Mouse (Mus musculus): Measurements from ENCODE around the gene Ngfr.

The Ngfr gene

DNA sequence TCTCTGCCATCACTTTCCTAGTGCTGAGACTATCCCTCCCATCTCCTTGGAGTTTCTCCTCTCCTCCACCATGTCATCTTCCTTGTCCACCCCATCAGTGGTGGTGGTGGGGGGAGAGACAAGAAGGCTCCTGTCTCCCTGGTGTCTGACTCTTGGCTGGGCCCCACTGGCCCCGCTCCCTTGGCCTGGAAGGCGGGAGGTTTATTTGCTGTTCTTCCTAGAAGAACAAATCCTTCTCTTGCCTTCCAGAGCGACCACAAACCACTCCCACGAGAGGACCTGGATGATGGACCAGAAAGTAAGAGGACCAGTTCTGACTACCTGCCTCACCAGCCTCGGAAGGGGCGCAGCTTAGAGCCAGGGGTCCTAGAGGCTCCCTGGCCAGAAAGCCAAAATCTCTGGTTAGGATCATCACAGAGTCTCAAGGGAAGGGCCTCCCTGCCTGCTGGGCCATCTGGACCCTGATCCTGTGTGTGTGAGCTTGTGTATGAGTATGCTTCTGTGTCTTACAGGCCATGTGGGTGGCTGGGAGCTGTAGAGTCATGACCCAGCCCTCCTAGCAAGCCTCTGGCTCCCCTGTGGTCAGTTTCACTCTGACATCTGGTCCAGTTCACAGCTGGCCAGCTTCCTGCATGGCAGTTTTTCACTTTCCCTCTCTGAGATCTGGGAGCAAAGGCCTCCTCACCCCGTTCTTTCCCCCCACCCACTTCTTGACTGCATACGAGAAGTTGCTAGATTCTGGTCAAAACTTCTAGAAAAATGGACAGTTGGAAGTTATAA is 19.4 kb downstream of the Ngfr start:
- DNase-seq (ENCODE audit: low spot score in 2 of 2): no peak

GRCm38 (mm10) chr11:95567366-95567765 is 20.2 kb downstream of the Ngfr start:
- DNase-seq (ENCODE audit: low spot score in 2 of 2): no peak

GRCm38 (mm10) chr11:95565327-95565726 is 22.2 kb downstream of the Ngfr start:
- no peak for DNase-seq (ENCODE audit: low spot score in 2 of 2)

DNA sequence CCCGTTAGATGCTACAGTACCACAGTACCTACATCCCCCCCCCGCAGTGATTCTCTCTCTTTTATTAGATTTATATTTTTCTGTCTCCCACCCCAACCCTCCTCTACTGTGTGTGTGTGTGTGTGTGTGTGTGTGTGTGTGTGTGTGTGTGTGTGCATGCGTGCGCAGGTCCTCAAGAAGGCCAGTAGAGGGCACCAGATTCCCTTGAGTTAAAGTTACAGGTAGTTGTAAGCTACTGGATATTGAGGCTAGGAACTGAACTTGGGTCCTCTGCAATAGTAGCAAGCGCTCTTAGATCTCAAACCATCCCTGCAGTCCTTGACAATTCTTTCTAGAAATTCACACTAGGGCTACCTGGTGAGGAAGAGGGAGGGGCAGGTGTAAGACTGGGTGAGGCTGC is 23.7 kb downstream of the Ngfr start:
- DNase-seq (ENCODE audit: low spot score in 2 of 2): no peak

GRCm38 (mm10) chr11:95560773-95561172 is 26.8 kb downstream of the Ngfr start:
- DNase-seq (ENCODE audit: low spot score in 2 of 2): peak in 1 of 2 experiments; percentile 37

- DNase-seq (ENCODE audit: low spot score in 2 of 2): peak in 1 of 2 experiments; percentile 66
Measured at GRCm38 (mm10) chr11:95559761-95560160, 27.8 kb downstream of the Ngfr start.

GRCm38 (mm10) chr11:95557719-95558118 is 29.8 kb downstream of the Ngfr start:
- peak in 1 of 2 experiments; percentile 53 for DNase-seq (ENCODE audit: low spot score in 2 of 2)

DNA sequence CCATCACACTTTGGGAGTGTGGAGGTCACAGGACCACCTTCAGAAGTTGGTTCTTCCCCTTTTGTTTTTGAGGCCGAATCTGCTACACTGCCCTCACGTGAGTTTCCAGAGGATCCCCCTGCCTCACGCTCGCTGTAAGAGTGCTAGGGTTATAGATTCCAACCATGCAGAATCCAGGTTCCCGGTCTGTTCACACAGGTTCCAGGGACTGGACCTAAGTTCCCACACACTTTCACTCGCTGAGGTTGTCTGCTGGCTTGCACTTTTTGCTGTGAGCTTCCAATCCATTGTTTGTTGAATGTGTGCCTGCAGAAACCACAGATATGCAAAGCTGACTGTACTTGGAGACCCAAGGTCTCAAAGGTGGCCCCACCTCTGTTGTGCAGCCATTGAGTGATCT is 30.5 kb downstream of the Ngfr start:
- peak in 1 of 2 experiments; percentile 0 for DNase-seq (ENCODE audit: low spot score in 2 of 2)

- DNase-seq (ENCODE audit: low spot score in 2 of 2): no peak
Measured at GRCm38 (mm10) chr11:95555279-95555678, 32.3 kb downstream of the Ngfr start.

DNA sequence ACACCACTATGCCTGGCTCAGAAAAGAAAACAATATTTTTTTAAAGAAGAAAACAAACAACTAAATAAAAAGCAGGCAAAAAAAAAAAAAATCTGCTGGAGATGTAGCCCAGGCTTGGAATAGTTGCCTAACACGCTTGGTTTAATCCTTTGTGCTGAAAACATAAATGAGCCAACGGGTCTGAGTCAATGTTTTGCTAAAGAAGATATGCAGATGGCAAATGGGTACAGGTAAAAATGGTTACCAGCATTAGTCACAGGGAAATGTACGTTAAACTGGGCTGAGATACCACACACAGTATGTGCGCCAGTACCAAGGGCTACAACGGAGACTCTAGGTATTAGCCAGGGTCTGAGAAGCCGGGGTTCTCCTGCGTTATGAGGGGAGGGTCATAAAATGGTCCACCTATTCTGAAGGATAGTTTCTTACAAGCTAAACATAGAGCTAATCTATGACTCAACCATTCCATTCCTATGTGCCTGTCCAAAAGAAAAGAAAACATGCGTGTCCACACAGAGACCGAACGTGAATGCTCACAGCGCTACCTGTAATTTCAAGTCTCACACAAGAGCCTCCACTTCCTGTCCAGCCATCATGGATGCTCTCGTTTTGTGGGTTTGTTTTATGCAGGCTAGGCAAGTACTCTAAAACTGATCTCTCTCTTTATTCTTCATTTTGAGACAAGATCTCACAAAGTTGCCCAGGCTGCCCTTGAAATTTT is 37.1 kb downstream of the Ngfr start:
- DNase-seq (ENCODE audit: low spot score in 2 of 2): no peak

- DNase-seq (ENCODE audit: low spot score in 2 of 2): no peak
Measured at GRCm38 (mm10) chr11:95546021-95546782, 41.3 kb downstream of the Ngfr start.

DNA sequence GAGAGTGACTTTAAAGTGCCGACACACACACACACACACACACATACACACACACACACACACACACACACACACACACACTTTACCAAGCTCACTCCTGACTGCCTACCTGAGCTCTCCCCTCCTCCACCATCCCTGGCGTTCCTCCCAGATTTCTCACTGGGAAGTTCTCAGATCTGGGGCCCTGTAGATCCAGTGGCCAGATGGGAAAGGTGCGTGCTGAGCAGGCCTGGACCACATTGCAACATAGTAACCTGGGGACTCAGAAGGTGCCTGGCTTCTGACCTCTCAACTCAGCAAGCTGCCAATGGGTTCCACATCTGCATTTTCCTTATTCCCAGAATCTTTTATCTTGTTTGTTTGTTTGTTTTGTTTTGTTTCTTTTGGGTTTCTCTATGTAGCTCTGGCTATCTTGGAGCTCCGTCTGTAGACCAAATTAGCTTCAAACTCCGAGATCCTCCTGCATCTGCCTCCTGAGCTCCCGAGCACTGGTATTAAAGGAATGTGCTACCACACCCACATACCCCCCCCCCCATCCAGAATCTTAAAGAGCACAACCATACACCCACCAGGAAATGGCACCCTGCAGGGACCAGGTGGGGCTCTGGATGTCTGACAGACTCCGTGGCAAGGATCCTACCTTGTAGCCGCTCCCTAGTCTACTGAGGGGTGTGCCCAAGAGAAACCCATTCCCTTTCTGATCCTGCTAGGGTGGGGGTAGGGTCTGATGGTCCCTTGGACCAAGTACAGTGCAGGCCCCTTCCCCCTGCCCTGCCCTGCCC is 42.8 kb downstream of the Ngfr start:
- DNase-seq (ENCODE audit: low spot score in 2 of 2): no peak

GRCm38 (mm10) chr11:95540637-95541385 is 46.7 kb downstream of the Ngfr start:
- no peak for DNase-seq (ENCODE audit: low spot score in 2 of 2)

DNA sequence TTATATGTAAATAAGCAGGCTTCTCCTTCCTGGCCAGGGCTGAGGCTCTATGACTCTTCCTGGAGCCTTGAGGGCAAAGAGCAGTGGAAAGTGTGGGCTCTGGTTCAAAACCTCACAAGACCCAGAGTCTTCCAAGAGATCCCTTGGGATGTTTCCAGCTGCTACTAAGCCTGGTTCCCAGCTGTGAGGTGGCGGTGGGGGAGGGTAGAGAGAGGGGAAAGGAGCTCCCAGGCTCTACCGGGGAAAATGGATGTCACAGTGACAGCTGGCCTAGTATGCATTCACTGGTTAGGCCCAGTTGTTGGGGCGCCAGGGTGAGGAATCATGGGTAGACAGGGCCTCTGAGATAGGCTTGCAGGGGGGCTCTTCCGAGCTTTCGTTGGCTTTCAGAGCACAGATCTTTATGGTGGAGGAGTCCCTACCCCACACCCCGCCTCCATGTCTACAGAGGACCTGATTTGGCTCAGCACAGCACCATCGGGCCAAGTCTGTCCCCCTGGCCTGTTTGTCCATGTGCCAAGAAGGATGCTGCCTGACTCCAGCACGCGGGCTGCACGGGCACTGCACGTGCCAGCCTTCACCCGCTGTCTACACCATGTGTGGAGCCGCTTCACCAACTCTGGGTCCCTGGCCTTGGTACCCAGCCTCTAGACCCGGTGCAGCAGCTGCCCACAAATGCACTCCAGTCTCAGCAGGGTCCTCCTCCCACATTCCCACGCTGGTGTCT is 49.0 kb downstream of the Ngfr start:
- DNase-seq (ENCODE audit: low spot score in 2 of 2): peak in 1 of 2 experiments; percentile 64

- peak; percentile 97 to 98 for DNase-seq (ENCODE audit: low spot score in 2 of 2)
Measured at GRCm38 (mm10) chr11:95533484-95534160, 53.9 kb downstream of the Ngfr start.

GRCm38 (mm10) chr11:95532353-95533072 is 55.0 kb downstream of the Ngfr start:
- no peak for DNase-seq (ENCODE audit: low spot score in 2 of 2)

DNA sequence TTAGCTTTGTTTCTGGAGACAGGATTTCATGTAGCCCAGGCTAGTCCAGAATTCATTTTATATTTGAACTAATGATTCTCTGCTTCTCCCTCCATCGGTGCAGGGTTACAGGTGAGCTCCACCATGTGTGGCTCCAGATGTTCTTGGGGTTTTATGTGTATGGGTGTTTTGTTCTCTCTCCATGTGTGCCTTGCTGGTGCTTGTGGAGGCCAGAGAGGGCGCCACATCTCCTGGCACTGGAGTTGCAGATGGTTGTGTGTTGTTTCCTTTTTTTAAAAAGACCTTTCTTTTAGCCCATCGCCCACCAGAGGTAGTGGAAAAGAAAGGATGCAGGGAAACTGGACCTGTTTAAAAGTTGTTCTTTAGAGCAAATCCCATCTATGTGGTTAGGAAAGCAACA is 59.3 kb downstream of the Ngfr start:
- DNase-seq (ENCODE audit: low spot score in 2 of 2): no peak

- no peak for DNase-seq (ENCODE audit: low spot score in 2 of 2)
Measured at GRCm38 (mm10) chr11:95527307-95527706, 60.2 kb downstream of the Ngfr start.

GRCm38 (mm10) chr11:95521563-95521962 is 66.0 kb downstream of the Ngfr start:
- peak; percentile 58 to 88 for DNase-seq (ENCODE audit: low spot score in 2 of 2)

All from cerebellum, postnatal 4 days (tissue).